Mouse (Mus musculus) CD4-positive, CD25-positive, alpha-beta regulatory T cell, adult 4 months (primary cell): ENCODE measurements around the gene Tipin. TPM values are rescaled to one million over a fixed set of nuclear protein-coding genes. Genes with fewer than 3 reads are reported as not detected.
"Not testable (repeated sequence)": the region's sequence is repeated elsewhere in the genome, so short reads cannot be mapped to it uniquely, and the experiment has no call there.

Source experiments
- ATAC-seq: one replicate; pipeline ENCODE4 v1.8.0; 2017
- polyA plus RNA-seq, 2 experiments: library from polyadenylated mRNA; unstranded; fragments of 100-300 nt; shearing (Covaris generic); gene quantifications; one replicate each; pipeline ENCODE4 v1.2.1; 2017

Tipin gene
- polyA plus RNA-seq, 2 experiments from 2014 or later: 49.9 to 60.6 TPM

DNA sequence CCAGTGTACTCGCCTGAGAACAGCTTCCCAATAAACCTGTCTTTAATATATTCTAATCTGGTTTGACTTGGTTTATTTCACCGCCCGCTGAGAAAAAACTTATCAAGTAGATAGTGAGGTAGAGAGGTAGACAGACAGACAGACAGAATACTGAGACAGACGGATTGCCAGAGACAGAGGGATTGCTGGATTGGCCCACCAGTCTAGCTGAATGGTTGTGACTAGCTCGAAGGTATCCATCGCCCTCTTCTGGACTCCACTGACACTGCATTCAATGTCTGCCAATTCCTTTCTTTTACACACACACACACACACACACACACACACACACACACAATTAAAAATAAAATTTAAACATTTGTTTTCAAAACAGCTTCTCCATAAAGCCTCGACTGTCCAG is 8.8 kb upstream of the Tipin start:
- no peak for ATAC-seq

- no peak for ATAC-seq
These were observed 7.6 kb upstream of the Tipin start for GRCm38 (mm10) chr9:64273757-64274156.

GRCm38 (mm10) chr9:64274291-64274690 is 7.1 kb upstream of the Tipin start:
- no peak for ATAC-seq

DNA sequence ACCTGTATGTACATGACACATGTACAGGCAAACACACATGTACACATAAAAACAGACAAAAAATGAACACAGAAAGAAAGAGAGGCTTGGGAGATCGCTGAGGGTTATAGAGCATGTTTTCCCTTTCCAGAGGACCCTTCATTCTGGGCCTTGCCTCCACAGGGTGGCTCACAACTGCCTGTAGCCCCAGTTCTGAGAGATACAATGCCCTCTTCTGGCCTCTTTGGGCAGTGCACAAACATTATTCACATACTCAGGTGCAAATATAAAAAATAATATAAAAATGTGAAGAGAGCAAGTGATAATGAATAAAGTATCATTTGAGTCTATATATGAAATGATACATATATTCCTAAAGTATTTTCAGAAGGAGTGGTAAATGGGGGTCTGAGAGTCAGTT is 6.5 kb upstream of the Tipin start:
- ATAC-seq: no peak

DNA sequence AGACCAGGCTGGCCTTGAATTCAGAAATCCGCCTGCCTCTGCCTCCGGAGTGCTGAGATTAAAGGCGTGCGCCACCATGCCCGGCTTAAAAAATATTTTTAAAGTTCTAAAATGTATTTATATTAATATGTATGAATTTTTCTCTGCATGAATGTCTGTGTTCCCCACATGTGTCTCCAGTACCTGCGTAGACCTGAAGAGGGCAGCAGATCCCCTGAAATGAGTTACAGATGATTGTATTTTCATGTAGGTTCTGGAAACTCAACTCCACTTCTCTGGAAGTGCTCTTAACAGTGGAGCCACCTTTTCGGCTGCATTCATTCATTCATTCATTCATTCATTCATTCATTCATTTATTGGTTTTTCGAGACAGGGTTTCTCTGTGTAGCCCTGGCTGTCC is 3.7 kb upstream of the Tipin start:
- no peak for ATAC-seq

DNA sequence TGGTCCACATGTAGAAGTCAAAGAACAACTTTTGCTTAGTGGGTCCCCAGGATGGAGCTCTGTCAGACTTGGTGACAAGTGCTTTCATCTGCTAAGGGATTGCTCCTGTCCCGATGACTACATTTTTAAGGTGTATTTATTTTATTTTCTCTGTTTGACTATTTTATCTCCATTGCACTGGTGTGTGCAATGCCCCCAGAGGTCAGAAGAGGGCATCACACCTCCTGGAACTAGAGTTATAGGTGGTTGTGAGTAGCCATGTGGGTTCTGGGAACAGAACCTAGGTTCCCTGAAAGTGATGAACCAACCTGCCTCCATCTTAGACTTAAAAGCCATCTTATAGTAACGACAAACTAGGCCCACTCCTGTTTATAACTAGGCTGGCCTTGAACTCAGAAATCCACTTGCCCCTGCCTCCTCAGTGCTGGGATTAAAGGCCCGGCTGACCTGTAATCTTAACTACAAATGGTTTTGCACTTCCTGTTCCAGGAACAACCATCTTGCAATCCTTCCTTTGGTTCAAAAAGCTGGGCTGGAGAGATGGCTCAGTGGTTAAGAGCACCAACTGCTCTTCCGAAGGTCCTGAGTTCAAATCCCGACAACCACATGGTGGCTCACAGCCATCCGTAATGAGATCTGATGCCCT is 2.6 kb upstream of the Tipin start:
- no peak for ATAC-seq

GRCm38 (mm10) chr9:64281781-64282178 is 399 bp downstream of the Tipin start:
- ATAC-seq: no peak

DNA sequence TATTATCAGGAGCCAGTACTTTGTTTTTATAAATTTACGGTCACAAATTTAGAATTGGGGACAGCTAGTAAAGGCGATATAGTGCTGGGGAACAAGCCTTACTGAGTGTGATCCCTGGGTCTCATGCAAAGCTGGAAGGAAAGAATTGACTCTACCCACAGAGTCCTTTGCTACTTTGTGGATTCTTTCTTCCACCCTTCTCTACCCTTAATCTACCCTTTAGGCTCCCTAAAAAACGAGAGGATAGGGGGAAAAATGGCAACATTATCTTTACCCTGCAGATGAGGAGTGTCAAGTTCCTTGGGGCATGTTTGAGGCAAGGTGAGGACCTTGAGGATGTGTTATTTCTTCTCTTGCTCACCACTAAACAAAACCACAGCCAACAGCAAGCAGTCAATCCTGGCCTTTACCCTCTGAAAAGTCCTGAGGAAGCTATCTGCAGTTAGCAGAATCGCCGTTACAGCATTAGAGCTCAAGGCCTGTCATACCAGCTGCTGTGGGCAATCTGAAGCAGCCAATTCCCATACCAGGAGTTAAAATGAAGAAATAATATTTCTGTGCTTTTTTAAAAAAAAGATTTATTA is 1.1 kb downstream of the Tipin start:
- no peak for ATAC-seq

- ATAC-seq: not testable (repeated sequence)
These were observed 21.7 kb downstream of the Tipin start for GRCm38 (mm10) chr9:64303086-64303485.

DNA sequence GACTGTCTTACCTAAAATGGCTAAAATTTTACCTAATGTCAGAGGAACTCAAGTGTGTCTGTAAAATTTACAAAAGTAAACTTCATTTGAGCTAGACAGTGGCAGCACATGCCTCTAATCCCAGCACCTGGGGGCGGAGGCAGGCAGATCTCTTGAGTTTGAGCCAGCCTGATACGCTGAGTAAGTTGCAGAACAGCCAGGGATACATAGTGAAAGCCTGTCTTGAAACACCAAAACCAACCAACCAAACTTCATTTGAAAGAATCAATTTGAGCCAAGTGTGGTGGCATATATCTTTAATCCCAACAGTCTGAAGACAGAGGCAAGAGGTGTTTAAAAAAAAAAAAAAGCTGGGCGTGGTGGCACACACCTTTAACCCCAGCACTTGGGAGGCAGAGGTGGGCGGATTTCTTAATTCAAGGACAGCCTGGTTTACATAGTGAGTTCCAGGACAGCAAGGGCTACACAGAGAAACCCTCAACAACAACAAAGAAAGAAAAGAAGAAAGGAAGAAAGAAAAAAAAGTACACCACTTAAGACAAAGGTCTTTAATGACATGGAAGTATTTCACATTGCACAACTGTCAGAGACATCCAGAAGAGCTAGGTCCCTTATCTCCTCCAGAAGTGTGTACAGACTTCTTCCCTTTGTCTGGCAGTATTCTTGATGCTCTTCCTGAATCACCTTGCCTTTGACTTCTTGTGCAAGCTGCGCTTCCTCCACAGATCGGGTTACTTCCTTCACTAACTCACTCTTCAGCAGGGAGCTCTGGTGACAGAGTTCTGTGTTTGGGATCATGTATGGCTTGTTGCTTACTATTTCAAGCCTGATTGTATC is 25.3 kb downstream of the Tipin start:
- no peak for ATAC-seq

DNA sequence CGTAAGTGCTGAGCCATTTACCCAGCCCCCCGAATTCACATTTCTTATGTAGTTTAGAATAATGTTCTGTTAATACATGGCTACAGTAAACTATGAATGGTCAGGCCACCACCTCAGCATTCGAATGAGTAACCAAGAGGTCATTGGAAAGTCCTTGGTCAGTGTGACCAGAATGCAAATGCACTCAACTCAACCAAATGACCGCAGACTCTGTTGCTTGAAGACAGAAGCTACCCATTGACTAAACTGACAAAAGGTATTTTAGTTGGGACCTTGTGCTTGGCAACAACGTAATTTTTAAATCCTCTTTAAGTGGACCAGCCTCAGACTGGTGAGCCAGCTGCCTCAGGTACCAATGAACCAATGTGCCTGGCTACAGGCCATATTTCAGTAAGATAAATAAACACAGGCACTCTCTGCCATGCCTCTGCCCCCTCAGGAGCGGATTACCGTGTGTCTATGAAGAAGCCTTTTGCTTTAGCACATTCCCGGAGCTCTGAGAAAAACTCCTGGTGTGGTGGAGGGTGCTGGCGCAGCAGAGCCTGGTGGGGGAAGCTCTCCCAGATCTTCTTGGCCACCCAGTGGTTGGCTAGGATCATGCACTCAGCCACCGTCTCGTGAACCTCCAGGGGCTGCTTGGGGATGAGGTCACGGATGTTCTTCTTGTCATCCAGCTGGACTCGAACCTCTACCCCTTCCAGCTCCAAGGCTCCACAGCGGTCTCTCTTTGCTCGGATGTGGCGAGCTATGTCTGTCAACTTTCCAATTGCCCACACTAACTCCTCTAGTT is 29.8 kb downstream of the Tipin start:
- no peak for ATAC-seq

DNA sequence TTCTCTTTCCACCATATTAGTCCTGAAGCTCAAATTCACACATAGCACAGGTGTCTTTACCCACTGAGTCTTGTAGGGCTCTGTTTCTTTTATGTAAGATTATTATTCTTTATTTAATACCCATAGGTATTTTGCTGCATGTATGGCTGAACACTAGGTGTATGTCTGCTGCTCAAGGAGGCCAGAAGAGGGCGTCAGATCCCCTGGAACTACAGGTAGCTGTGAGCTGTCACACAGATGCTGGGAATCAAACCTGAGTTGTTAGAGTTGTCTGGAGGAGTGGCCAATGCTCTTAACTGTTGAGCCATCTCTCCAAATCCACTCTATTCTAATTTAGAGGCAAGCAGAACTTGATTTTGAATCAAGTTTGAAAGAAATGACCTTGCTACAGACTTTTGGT is 30.7 kb downstream of the Tipin start:
- ATAC-seq: no peak

GRCm38 (mm10) chr9:64314696-64315095 is 33.3 kb downstream of the Tipin start:
- ATAC-seq: no peak

DNA sequence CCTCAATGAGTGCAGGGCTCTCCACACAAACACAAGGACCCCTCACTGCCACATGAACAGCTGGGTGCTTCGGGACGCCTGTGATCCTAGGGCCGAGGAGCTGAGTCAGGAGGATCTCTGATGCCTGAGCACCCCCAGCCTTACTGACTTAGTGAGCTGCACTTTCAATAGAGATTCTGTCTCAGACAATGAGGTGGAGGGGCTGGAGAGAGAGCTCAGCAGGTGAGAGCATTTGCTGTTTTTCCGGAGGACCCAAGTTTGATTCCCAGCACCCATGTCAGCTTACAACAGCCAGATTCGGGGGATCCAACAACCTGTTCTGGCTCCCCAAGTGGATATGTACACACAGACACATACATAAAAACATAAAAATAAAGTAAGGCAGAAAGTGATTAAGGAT is 35.6 kb downstream of the Tipin start:
- no peak for ATAC-seq

DNA sequence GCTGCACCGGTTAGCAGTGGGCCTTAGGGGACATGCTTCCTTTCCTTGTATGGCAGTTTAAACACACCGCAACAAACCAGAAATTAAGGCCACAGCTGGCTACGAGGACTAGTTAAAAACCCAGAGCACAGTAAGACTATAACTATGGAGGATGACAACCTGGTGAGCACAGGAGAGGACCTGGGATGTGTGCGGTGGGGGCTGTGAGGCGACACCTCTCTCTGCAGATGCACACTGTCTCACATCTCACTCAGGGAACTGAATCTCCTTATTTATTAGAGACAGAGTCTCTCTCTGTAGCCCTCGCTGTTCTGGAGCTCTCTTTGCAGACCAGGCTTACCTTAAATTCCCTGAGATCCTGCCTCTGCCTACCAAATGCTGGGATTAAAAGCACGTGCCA is 42.6 kb downstream of the Tipin start:
- no peak for ATAC-seq

DNA sequence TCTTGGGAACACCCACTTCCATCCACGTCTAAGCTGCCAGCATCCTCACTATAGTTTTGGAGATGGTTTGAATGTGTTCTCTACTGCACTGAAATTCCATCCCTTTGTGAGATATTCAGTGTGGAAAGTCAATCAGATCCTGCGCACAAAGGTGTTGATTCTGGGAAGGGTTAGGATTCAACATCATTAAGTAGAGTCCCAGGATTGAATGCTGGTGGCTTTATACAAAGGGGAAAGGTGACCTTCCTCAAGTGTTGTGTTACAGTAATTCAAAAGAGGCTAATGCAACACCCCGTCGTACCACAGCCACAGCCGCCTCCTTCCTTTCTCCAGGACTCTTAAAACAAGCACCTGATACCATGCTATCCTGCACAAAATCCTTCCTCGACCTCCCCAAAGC is 54.4 kb downstream of the Tipin start:
- no peak for ATAC-seq

DNA sequence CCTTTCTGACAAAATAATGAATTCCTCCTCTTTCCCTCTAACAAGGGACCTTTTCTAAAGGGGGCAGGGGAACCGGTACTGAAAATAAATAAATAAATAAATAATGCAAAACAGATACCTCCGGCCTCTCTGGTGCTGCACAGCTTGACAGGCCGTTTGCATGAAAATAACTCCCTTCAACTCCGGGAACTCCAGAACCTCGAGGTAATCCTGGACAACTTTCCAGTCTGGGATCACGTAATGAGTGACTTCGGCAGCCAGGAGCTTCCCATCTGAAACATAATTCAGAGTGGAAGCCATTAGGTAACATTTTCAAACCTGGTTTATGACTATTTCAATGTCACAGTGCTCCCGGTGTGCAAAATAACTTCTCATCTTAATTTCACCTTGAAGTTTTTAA is 58.0 kb downstream of the Tipin start:
- no peak for ATAC-seq

GRCm38 (mm10) chr9:64340351-64341253 is 59.2 kb downstream of the Tipin start:
- ATAC-seq: peak; percentile 68

- ATAC-seq: no peak
These were observed 59.8 kb downstream of the Tipin start, which contains the start of gene Dis3l for GRCm38 (mm10) chr9:64341254-64341566. TSS of gene Dis3l (minus strand) at chr9:64341288.

DNA sequence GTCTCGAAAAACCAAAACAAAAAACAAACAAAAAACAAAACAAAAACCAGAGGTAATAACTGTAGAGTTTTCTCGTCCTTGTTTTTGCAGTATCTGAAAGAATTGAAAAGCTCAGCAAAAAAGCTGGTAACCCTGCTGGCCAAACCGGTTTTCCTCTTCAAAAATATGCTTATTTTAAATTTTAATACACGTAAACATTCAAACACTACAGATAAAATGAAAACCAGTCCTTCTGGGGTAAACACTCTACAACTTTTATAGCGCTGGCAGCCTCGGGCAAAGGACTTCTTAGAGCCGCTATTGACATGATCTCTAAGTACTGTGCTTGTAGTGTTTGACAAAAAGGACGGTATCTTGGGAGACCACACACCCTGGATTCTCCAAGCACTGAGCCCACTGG is 60.3 kb downstream of the Tipin start:
- no peak for ATAC-seq

- ATAC-seq: no peak
These were observed 62.3 kb downstream of the Tipin start for GRCm38 (mm10) chr9:64343656-64344055.

DNA sequence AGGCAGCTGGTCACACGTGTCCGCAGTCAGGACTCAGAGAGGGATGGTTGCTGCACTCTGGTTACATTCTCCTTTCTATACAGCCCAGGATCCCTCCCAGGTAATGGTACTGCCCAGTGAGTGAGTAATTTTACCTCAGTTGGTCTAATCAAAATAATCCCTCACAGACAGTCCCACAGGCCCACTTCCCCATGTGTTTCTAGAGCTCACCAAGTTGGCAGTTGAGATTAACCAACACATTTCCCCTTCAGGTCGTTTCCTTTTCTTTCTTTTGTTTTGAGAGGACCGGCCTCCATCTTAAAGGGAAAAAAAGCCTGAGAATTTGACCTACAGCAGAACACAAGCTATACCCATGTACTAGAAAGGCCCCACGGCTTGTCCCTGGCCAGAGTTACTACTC is 64.5 kb downstream of the Tipin start:
- ATAC-seq: no peak
